11 mouse cellular contexts compared by ENCODE assay signal in genomic region chr19:29045369-29045768, GRCm38 (mm10). TPM values are rescaled to one million over a fixed set of nuclear protein-coding genes. Genes with fewer than 3 reads are reported as not detected.
DNase-seq lines count a peak whose midpoint lies in the region; ATAC-seq lines count a peak whose summit lies in the region.
"Had no signal": no experiment of that assay in that cellular context is flagged by ENCODE, and none has a peak within 500 bp of the region (broad histone marks: within the 10 kb centered on the region; RNA-seq: fewer than 3 reads in every experiment).

No protein-coding gene starts in this region.

- no peak overlapping the region for H3K4me2 ChIP-seq in hindbrain, embryonic 14.5 days (replicated peaks)
- H3K4me2 ChIP-seq in forebrain, embryonic 16.5 days (ENCODE audit: low read length), result peak overlapping the region; percentile 17
- H3K4me2 ChIP-seq in liver, embryonic 13.5 days, result peak overlapping the region; percentile 3; the same call in 1 of the 2 replicates

- no peaks in the 10 kb centered on the region for H3K27me3 ChIP-seq in hindbrain, embryonic 10.5 days (ENCODE audit: insufficient read depth, poor library complexity, severe bottlenecking)
- H3K27me3 ChIP-seq in hindbrain, embryonic 14.5 days (ENCODE audit: control insufficient read depth, insufficient read depth, low read length), result no peaks in the 10 kb centered on the region
- H3K27me3 ChIP-seq in embryonic facial prominence, embryonic 10.5 days (replicated peaks; ENCODE audit: low read depth, poor library complexity, severe bottlenecking), result no peaks in the 10 kb centered on the region
- no peaks in the 10 kb centered on the region for H3K27me3 ChIP-seq in forebrain, embryonic 16.5 days (replicated peaks; ENCODE audit: control insufficient read depth, insufficient read depth, low read length)
- no peaks in the 10 kb centered on the region for H3K27me3 ChIP-seq in liver, embryonic 13.5 days
- H3K27me3 ChIP-seq: limb, embryonic 15.5 days had no signal

- no peak overlapping the region for H3K4me3 ChIP-seq in hindbrain, embryonic 10.5 days
- no peak overlapping the region for H3K4me3 ChIP-seq in hindbrain, embryonic 14.5 days (replicated peaks; ENCODE audit: low read length)
- H3K4me3 ChIP-seq in embryonic facial prominence, embryonic 10.5 days, result no peak overlapping the region
- no peak overlapping the region for H3K4me3 ChIP-seq in forebrain, embryonic 16.5 days (replicated peaks; ENCODE audit: low read length)
- no peak overlapping the region for H3K4me3 ChIP-seq in liver, embryonic 13.5 days (replicated peaks)

- no peak overlapping the region for H3K27ac ChIP-seq in hindbrain, embryonic 10.5 days
- H3K27ac ChIP-seq in hindbrain, embryonic 14.5 days, result no peak overlapping the region
- H3K27ac ChIP-seq in embryonic facial prominence, embryonic 10.5 days (replicated peaks), result no peak overlapping the region
- H3K27ac ChIP-seq in forebrain, embryonic 16.5 days (ENCODE audit: low read length), result no peak overlapping the region
- no peak overlapping the region for H3K27ac ChIP-seq in liver, embryonic 13.5 days
- H3K27ac ChIP-seq: limb, embryonic 15.5 days had no signal

- peak; percentile 25 for DNase-seq in hindbrain, embryonic 10.5 days (ENCODE audit: low spot score)
- DNase-seq in hindbrain, embryonic 14.5 days (ENCODE audit: low spot score), result no peak
- peak; percentile 40 for DNase-seq in embryonic facial prominence, embryonic 10.5 days (ENCODE audit: low spot score)
- no peak for DNase-seq in liver, embryonic 13.5 days
- no peak for DNase-seq in adrenal gland, adult 8-10 months
- no peak for DNase-seq in retina, postnatal 1 day
- DNase-seq in thymus, postnatal 14 days, result no peak
- DNase-seq: gastrocnemius, postnatal 36 days; thymus, postnatal 36 days had no signal

- no peaks in the 10 kb centered on the region for H3K9me3 ChIP-seq in hindbrain, embryonic 10.5 days
- H3K9me3 ChIP-seq in hindbrain, embryonic 14.5 days (ENCODE audit: control insufficient read depth, low read length), result no peaks in the 10 kb centered on the region
- no peaks in the 10 kb centered on the region for H3K9me3 ChIP-seq in embryonic facial prominence, embryonic 10.5 days
- no peaks in the 10 kb centered on the region for H3K9me3 ChIP-seq in forebrain, embryonic 16.5 days (ENCODE audit: control insufficient read depth, low read length)
- no peaks in the 10 kb centered on the region for H3K9me3 ChIP-seq in liver, embryonic 13.5 days (replicated peaks)
- H3K9me3 ChIP-seq: limb, embryonic 15.5 days had no signal

- 57% methylated on average over 4 of the region's 4 CpGs for WGBS in hindbrain, embryonic 10.5 days
- 61% methylated on average over 4 of the region's 4 CpGs for WGBS in hindbrain, embryonic 14.5 days
- 49% methylated on average over 4 of the region's 4 CpGs for WGBS in embryonic facial prominence, embryonic 10.5 days
- WGBS in forebrain, embryonic 16.5 days, result 62% methylated on average over 4 of the region's 4 CpGs
- WGBS in liver, embryonic 13.5 days (ENCODE audit: insufficient replicate concordance), result 73% methylated on average over 4 of the region's 4 CpGs

- peaks cover 53% of the 10 kb centered on the region for H3K4me1 ChIP-seq in hindbrain, embryonic 10.5 days (replicated peaks)
- peaks cover 16% of the 10 kb centered on the region for H3K4me1 ChIP-seq in hindbrain, embryonic 14.5 days (replicated peaks; ENCODE audit: control insufficient read depth, insufficient read depth, low read length)
- peaks cover 50% of the 10 kb centered on the region for H3K4me1 ChIP-seq in embryonic facial prominence, embryonic 10.5 days
- H3K4me1 ChIP-seq in forebrain, embryonic 16.5 days (replicated peaks; ENCODE audit: control insufficient read depth, insufficient read depth, low read length), result peaks cover 12% of the 10 kb centered on the region
- H3K4me1 ChIP-seq in liver, embryonic 13.5 days (replicated peaks), result peaks cover 45% of the 10 kb centered on the region

- no peak overlapping the region for H3K9ac ChIP-seq in hindbrain, embryonic 14.5 days
- no peak overlapping the region for H3K9ac ChIP-seq in forebrain, embryonic 16.5 days (replicated peaks; ENCODE audit: low read depth, low read length)
- H3K9ac ChIP-seq in liver, embryonic 13.5 days, result no peak overlapping the region
- H3K9ac ChIP-seq: limb, embryonic 15.5 days had no signal

- ATAC-seq in hindbrain, embryonic 14.5 days (ENCODE audit: low FRiP score), result no peak
- ATAC-seq in forebrain, embryonic 16.5 days, result no peak
- ATAC-seq in liver, embryonic 13.5 days (ENCODE audit: low read depth), result no peak

- H3K36me3 ChIP-seq in hindbrain, embryonic 10.5 days, result no peaks in the 10 kb centered on the region; the same call in 1 of the 2 replicates
- no peaks in the 10 kb centered on the region for H3K36me3 ChIP-seq in hindbrain, embryonic 14.5 days (replicated peaks; ENCODE audit: control insufficient read depth, insufficient read depth)
- H3K36me3 ChIP-seq in embryonic facial prominence, embryonic 10.5 days (replicated peaks), result peaks cover 4% of the 10 kb centered on the region; the same call in 1 of the 2 replicates
- no peaks in the 10 kb centered on the region for H3K36me3 ChIP-seq in forebrain, embryonic 16.5 days (ENCODE audit: control insufficient read depth, insufficient read depth)
- peaks cover under 1% of the 10 kb centered on the region; the same call in 1 of the 2 replicates for H3K36me3 ChIP-seq in liver, embryonic 13.5 days

RNA-seq across cellular contexts. Expression of gene Ak3, which starts 2.4 kb away (rescaled TPM):
- polyA plus RNA-seq in hindbrain, embryonic 10.5 days (2016; fragmentation: Nextera tagmentation; extraction: Ambion mirVana), result 65.4 and 72.9 TPM in 2 replicates
- 69.8 and 88.2 TPM in 2 replicates for polyA plus RNA-seq in hindbrain, embryonic 14.5 days (2014; fragmentation: Nextera tagmentation; extraction: Ambion mirVana)
- 71.7 and 73.8 TPM in 2 replicates for polyA plus RNA-seq in embryonic facial prominence, embryonic 10.5 days (2016; fragmentation: Nextera tagmentation; extraction: Ambion mirVana)
- 68.9 and 83.1 TPM in 2 replicates for polyA plus RNA-seq in forebrain, embryonic 16.5 days (2015; fragmentation: Nextera tagmentation; extraction: Ambion mirVana)
- 42.7 and 54.3 TPM in 2 replicates for polyA plus RNA-seq in liver, embryonic 13.5 days (2015; fragmentation: Nextera tagmentation; extraction: Ambion mirVana)
- 100 to 1,000 TPM; 109 to 240 (median 158) TPM for total RNA-seq in adrenal gland, adult 8-10 months (2022)

RNA-seq across cellular contexts. Expression of gene Cdc37l1, which starts 55.2 kb away (rescaled TPM):
- polyA plus RNA-seq in hindbrain, embryonic 10.5 days (2016; fragmentation: Nextera tagmentation; extraction: Ambion mirVana), result 37.0 and 38.6 TPM in 2 replicates
- 56.6 and 58.3 TPM in 2 replicates for polyA plus RNA-seq in hindbrain, embryonic 14.5 days (2014; fragmentation: Nextera tagmentation; extraction: Ambion mirVana)
- polyA plus RNA-seq in embryonic facial prominence, embryonic 10.5 days (2016; fragmentation: Nextera tagmentation; extraction: Ambion mirVana), result 37.3 and 37.9 TPM in 2 replicates
- polyA plus RNA-seq in forebrain, embryonic 16.5 days (2015; fragmentation: Nextera tagmentation; extraction: Ambion mirVana), result 56.6 and 57.6 TPM in 2 replicates
- polyA plus RNA-seq in liver, embryonic 13.5 days (2015; fragmentation: Nextera tagmentation; extraction: Ambion mirVana), result 10.4 and 14.2 TPM in 2 replicates
- total RNA-seq in adrenal gland, adult 8-10 months (2022), result 10 to 100 TPM; 46.0 to 71.5 (median 58.1) TPM

RNA-seq across cellular contexts. Expression of gene Rcl1, which starts 55.8 kb away (rescaled TPM):
- polyA plus RNA-seq in hindbrain, embryonic 10.5 days (2016; fragmentation: Nextera tagmentation; extraction: Ambion mirVana), result 57.5 and 70.4 TPM in 2 replicates
- 30.8 and 34.8 TPM in 2 replicates for polyA plus RNA-seq in hindbrain, embryonic 14.5 days (2014; fragmentation: Nextera tagmentation; extraction: Ambion mirVana)
- 89.9 and 95.4 TPM in 2 replicates for polyA plus RNA-seq in embryonic facial prominence, embryonic 10.5 days (2016; fragmentation: Nextera tagmentation; extraction: Ambion mirVana)
- 35.3 and 40.4 TPM in 2 replicates for polyA plus RNA-seq in forebrain, embryonic 16.5 days (2015; fragmentation: Nextera tagmentation; extraction: Ambion mirVana)
- polyA plus RNA-seq in liver, embryonic 13.5 days (2015; fragmentation: Nextera tagmentation; extraction: Ambion mirVana), result 73.8 and 82.4 TPM in 2 replicates
- 10 to 100 TPM; 23.7 to 36.2 (median 30.0) TPM for total RNA-seq in adrenal gland, adult 8-10 months (2022)

Comparison
In these comparisons a context has a peak if more than half of its experiments do, and no peak if none do; other contexts are left out.
1. DNase-seq: peak in hindbrain, embryonic 10.5 days (single experiment) and embryonic facial prominence, embryonic 10.5 days (single experiment); none in hindbrain, embryonic 14.5 days (single experiment), liver, embryonic 13.5 days (single experiment), adrenal gland, adult 8-10 months (single experiment), retina, postnatal 1 day (single experiment) and thymus, postnatal 14 days (single experiment).